9 mouse cellular contexts compared by ENCODE assay signal in genomic region chr9:69502504-69502903, GRCm38 (mm10). TPM values are rescaled to one million over a fixed set of nuclear protein-coding genes. Genes with fewer than 3 reads are reported as not detected.
DNase-seq lines count a peak whose midpoint lies in the region; ATAC-seq and TF ChIP-seq lines count a peak whose summit lies in the region.
"Had no signal": no experiment of that assay in that cellular context is flagged by ENCODE, and none has a peak within 500 bp of the region (broad histone marks: within the 10 kb centered on the region; RNA-seq: fewer than 3 reads in every experiment).

No protein-coding gene starts in this region.

- no peak overlapping the region for H3K4me3 ChIP-seq in forebrain, embryonic 11.5 days (ENCODE audit: low read depth, low read length)
- H3K4me3 ChIP-seq in forebrain, embryonic 15.5 days: no peak overlapping the region
- no peak overlapping the region for H3K4me3 ChIP-seq in ES-E14 (ENCODE audit: insufficient read depth in 1 of 2, low read depth in 1 of 2, low read length in 2 of 2, poor library complexity in 1 of 2, severe bottlenecking in 1 of 2)
- H3K4me3 ChIP-seq: lung, embryonic 15.5 days had no signal

- WGBS in forebrain, embryonic 11.5 days: 30% methylated on average over 6 of the region's 6 CpGs
- 29% methylated on average over 6 of the region's 6 CpGs for WGBS in forebrain, embryonic 15.5 days

- no peaks in the 10 kb centered on the region for H3K9me3 ChIP-seq in forebrain, embryonic 11.5 days (ENCODE audit: control insufficient read depth, low read length)
- no peaks in the 10 kb centered on the region for H3K9me3 ChIP-seq in forebrain, embryonic 15.5 days
- H3K9me3 ChIP-seq in ES-E14 (ENCODE audit: control insufficient read depth, insufficient read depth, low read depth, low read length): no peaks in the 10 kb centered on the region
- H3K9me3 ChIP-seq: lung, embryonic 15.5 days had no signal

- no peak overlapping the region for H3K27ac ChIP-seq in forebrain, embryonic 11.5 days (ENCODE audit: low read depth, low read length)
- no peak overlapping the region for H3K27ac ChIP-seq in forebrain, embryonic 15.5 days (replicated peaks)
- no peak overlapping the region for H3K27ac ChIP-seq in ES-E14 (ENCODE audit: insufficient read depth, low read depth, low read length, poor library complexity, severe bottlenecking)
- H3K27ac ChIP-seq: lung, embryonic 15.5 days had no signal

- H3K27me3 ChIP-seq in forebrain, embryonic 11.5 days (ENCODE audit: control insufficient read depth, insufficient read depth, low read length): 0 out of 2 replicates have a peak, but pooled peaks cover 3% of the 10 kb centered on the region
- H3K27me3 ChIP-seq in forebrain, embryonic 15.5 days: peaks cover 26% of the 10 kb centered on the region

- H3K36me3 ChIP-seq in forebrain, embryonic 11.5 days (ENCODE audit: control insufficient read depth, insufficient read depth, low read length): no peaks in the 10 kb centered on the region
- H3K36me3 ChIP-seq in forebrain, embryonic 15.5 days: no peaks in the 10 kb centered on the region
- H3K36me3 ChIP-seq in ES-E14 (ENCODE audit: control insufficient read depth, insufficient read depth, low read length, poor library complexity, severe bottlenecking): no peaks in the 10 kb centered on the region
- H3K36me3 ChIP-seq: lung, embryonic 15.5 days had no signal

- H3K9ac ChIP-seq in forebrain, embryonic 11.5 days (ENCODE audit: low read length): no peak overlapping the region
- H3K9ac ChIP-seq in forebrain, embryonic 15.5 days (replicated peaks): no peak overlapping the region
- no peak overlapping the region for H3K9ac ChIP-seq in ES-E14 (ENCODE audit: insufficient read depth, low read depth, low read length, poor library complexity, severe bottlenecking)
- H3K9ac ChIP-seq: lung, embryonic 15.5 days had no signal

- ATAC-seq in forebrain, embryonic 11.5 days (replicated peaks; ENCODE audit: low FRiP score): no peak
- no peak for ATAC-seq in forebrain, embryonic 15.5 days (replicated peaks)
- peak; percentile 55; the same call in 1 of the 2 replicates for ATAC-seq in megakaryocyte progenitor cell, adult 5-6 weeks (replicated peaks; ENCODE audit: poor library complexity)

- in situ Hi-C loops in ES-E14 (cut with MboI; ENCODE audit: low sequenced_read_pairs in 2 of 2, unreplicated experiment in 2 of 2): no loop called here

- no peaks in the 10 kb centered on the region for H3K4me1 ChIP-seq in forebrain, embryonic 11.5 days (replicated peaks; ENCODE audit: control insufficient read depth, insufficient read depth, low read length)
- peaks cover 11% of the 10 kb centered on the region for H3K4me1 ChIP-seq in forebrain, embryonic 15.5 days
- H3K4me1 ChIP-seq in ES-E14 (ENCODE audit: control insufficient read depth in 2 of 2, insufficient read depth in 2 of 2, low read length in 2 of 2, poor library complexity in 1 of 2): no peaks in the 10 kb centered on the region
- H3K4me1 ChIP-seq: lung, embryonic 15.5 days had no signal

- DNase-seq in forebrain, embryonic 11.5 days (ENCODE audit: low spot score): peak; percentile 87
- peak; percentile 56 for DNase-seq in ES-E14 (ENCODE audit: low read depth, low spot score)
- peak; percentile 37 for DNase-seq in c-Kit-positive CD71-positive TER-119-positive erythroid progenitor cells, embryonic 14.5 days (ENCODE audit: low spot score)
- peak; percentile 76 to 80 for DNase-seq in frontal cortex, postnatal 36 days (ENCODE audit: low spot score in 2 of 2)
- peak; percentile 49 to 65 for DNase-seq in layer of hippocampus, postnatal 14 days (ENCODE audit: low spot score in 2 of 2)
- peak; percentile 43 for DNase-seq in telencephalon, adult 2 months (ENCODE audit: low read depth, low spot score)

- no peak overlapping the region for H3K4me2 ChIP-seq in forebrain, embryonic 11.5 days (ENCODE audit: low read depth, low read length, severe bottlenecking)
- no peak overlapping the region for H3K4me2 ChIP-seq in forebrain, embryonic 15.5 days (replicated peaks)
- H3K4me2 ChIP-seq: lung, embryonic 15.5 days had no signal

TF ChIP-seq in ES-E14, 5 proteins besides CTCF, POLR2A, EP300 and RAD21:
- TF ChIP-seq ZC3H11A (IDR thresholded peaks at IDR 0.05; ENCODE audit: borderline replicate concordance, low read depth, low read length) (peak; percentile 42; the same call in 1 of the 2 replicates), MAFK (IDR thresholded peaks at IDR 0.05; ENCODE audit: insufficient read depth, low read depth, low read length) (no peak)
TF ChIP-seq in ES-E14: peak in this region for 1.

RNA-seq across cellular contexts. Expression of gene Anxa2, which starts 49.1 kb away (rescaled TPM):
- polyA plus RNA-seq in forebrain, embryonic 11.5 days (2014; fragmentation: Nextera tagmentation; extraction: Ambion mirVana): 154 and 183 TPM in 2 replicates
- polyA plus RNA-seq in forebrain, embryonic 15.5 days (2015; fragmentation: Nextera tagmentation; extraction: Ambion mirVana): 78.9 and 83.6 TPM in 2 replicates
- 170 and 344 TPM in 2 replicates for total RNA-seq in ES-E14 (2012; rRNA removed)
- total RNA-seq in layer of hippocampus, postnatal 14 days (2021): 10 to 100 TPM; 12.4 to 18.4 TPM
- total RNA-seq in megakaryocyte progenitor cell, adult 5-6 weeks (2015): 111 and 140 TPM in 2 replicates
- total RNA-seq in megakaryocyte progenitor cell, adult 5-6 weeks (2017): 74.3 and 112 TPM in 2 replicates

Comparison
In these comparisons a context has a peak if more than half of its experiments do, and no peak if none do; other contexts are left out.
1. DNase-seq: peak in every context shown above with its lines; median percentile 87 in forebrain, embryonic 11.5 days; 78 in frontal cortex, postnatal 36 days; 57 in layer of hippocampus, postnatal 14 days; 56 in ES-E14; 43 in telencephalon, adult 2 months; 37 in c-Kit-positive CD71-positive TER-119-positive erythroid progenitor cells, embryonic 14.5 days.